Mouse (Mus musculus): Measurements from ENCODE around the gene Ube2o.
"Not testable (repeated sequence)": the region's sequence is repeated elsewhere in the genome, so short reads cannot be mapped to it uniquely, and the experiment has no call there.

The Ube2o gene

GRCm38 (mm10) chr11:116499018-116499417 is 82.2 kb downstream of the Ube2o start:
- TF ChIP-seq CTCF (conservative IDR thresholded peaks at IDR 0.05; ENCODE audit: low read length) = no peak
- TF ChIP-seq NANOG (IDR thresholded peaks at IDR 0.05; ENCODE audit: borderline replicate concordance, low read length) = no peak
- TF ChIP-seq POU5F1 (IDR thresholded peaks at IDR 0.05; ENCODE audit: borderline replicate concordance, low read length) = no peak
- Histone ChIP-seq H3K4me3 (replicated peaks; ENCODE audit: low read length) (peak overlapping the region; percentile 66), H3K9me3 (ENCODE audit: low read length) (no peaks in the 10 kb centered on the region), H3K36me3 (ENCODE audit: insufficient read depth, low read length) (no peaks in the 10 kb centered on the region), H3K27me3 (ENCODE audit: insufficient read depth, low read length) (no peaks in the 10 kb centered on the region), H3K4me1 (replicated peaks; ENCODE audit: low read depth, low read length) (peaks cover 33% of the 10 kb centered on the region)

GRCm38 (mm10) chr11:116498596-116498995 is 82.7 kb downstream of the Ube2o start:
- TF ChIP-seq NANOG (IDR thresholded peaks at IDR 0.05; ENCODE audit: borderline replicate concordance, low read length) (no peak), CTCF (conservative IDR thresholded peaks at IDR 0.05; ENCODE audit: low read length) (no peak), POU5F1 (IDR thresholded peaks at IDR 0.05; ENCODE audit: borderline replicate concordance, low read length) (no peak)
- H3K4me3 ChIP-seq (replicated peaks; ENCODE audit: low read length) = peak overlapping the region; percentile 66
- no peaks in the 10 kb centered on the region for H3K27me3 ChIP-seq (ENCODE audit: insufficient read depth, low read length)
- no peaks in the 10 kb centered on the region for H3K9me3 ChIP-seq (ENCODE audit: low read length)
- H3K4me1 ChIP-seq (replicated peaks; ENCODE audit: low read depth, low read length) = peaks cover 37% of the 10 kb centered on the region
- no peaks in the 10 kb centered on the region for H3K36me3 ChIP-seq (ENCODE audit: insufficient read depth, low read length)

DNA sequence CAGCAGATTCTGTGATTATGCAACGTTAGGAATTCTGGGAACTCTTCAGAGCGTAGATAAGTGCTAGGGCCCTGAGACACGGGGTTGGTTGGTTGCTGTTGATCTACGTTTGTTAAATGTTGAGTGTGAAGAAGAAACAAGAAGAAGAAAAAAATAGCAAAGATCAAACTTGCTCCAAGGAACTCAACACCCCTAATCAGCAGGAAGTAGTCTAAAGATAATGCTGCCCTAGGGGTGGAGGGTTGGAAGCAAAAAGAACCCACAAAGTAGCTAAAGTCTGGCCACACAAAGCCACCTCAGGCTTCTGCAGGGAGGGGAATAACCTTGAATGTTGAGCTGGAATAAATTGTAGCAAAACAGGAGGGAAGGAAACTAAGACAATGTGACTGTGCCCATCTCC is 83.9 kb downstream of the Ube2o start:
- Histone ChIP-seq H3K27me3 (ENCODE audit: insufficient read depth, low read length) (no peaks in the 10 kb centered on the region), H3K4me3 (replicated peaks; ENCODE audit: low read length) (no peak overlapping the region), H3K36me3 (ENCODE audit: insufficient read depth, low read length) (no peaks in the 10 kb centered on the region), H3K4me1 (replicated peaks; ENCODE audit: low read depth, low read length) (peaks cover 41% of the 10 kb centered on the region), H3K9me3 (ENCODE audit: low read length) (no peaks in the 10 kb centered on the region)
- TF ChIP-seq NANOG (IDR thresholded peaks at IDR 0.05; ENCODE audit: borderline replicate concordance, low read length) (no peak), POU5F1 (IDR thresholded peaks at IDR 0.05; ENCODE audit: borderline replicate concordance, low read length) (no peak)

GRCm38 (mm10) chr11:116494474-116495174 is 86.6 kb downstream of the Ube2o start:
- Histone ChIP-seq H3K36me3 (ENCODE audit: insufficient read depth, low read length) (no peaks in the 10 kb centered on the region), H3K4me3 (replicated peaks; ENCODE audit: low read length) (no peak overlapping the region), H3K9me3 (ENCODE audit: low read length) (no peaks in the 10 kb centered on the region), H3K27me3 (ENCODE audit: insufficient read depth, low read length) (no peaks in the 10 kb centered on the region), H3K4me1 (replicated peaks; ENCODE audit: low read depth, low read length) (peaks cover 44% of the 10 kb centered on the region)
- TF ChIP-seq CTCF (conservative IDR thresholded peaks at IDR 0.05; ENCODE audit: low read length) (no peak), POU5F1 (IDR thresholded peaks at IDR 0.05; ENCODE audit: borderline replicate concordance, low read length) (no peak), NANOG (IDR thresholded peaks at IDR 0.05; ENCODE audit: borderline replicate concordance, low read length) (no peak)

GRCm38 (mm10) chr11:116493795-116494252 is 87.4 kb downstream of the Ube2o start, which contains the start of gene Prpsap1:
Gene Prpsap1 (minus strand): TSS chr11:116494202.
- Histone ChIP-seq H3K36me3 (ENCODE audit: insufficient read depth, low read length) (no peaks in the 10 kb centered on the region), H3K4me3 (replicated peaks; ENCODE audit: low read length) (no peak within 1 kb of the TSS), H3K4me1 (replicated peaks; ENCODE audit: low read depth, low read length) (peaks cover 50% of the 10 kb centered on the region), H3K9me3 (ENCODE audit: low read length) (no peaks in the 10 kb centered on the region), H3K27me3 (ENCODE audit: insufficient read depth, low read length) (no peaks in the 10 kb centered on the region)
- TF ChIP-seq NANOG (IDR thresholded peaks at IDR 0.05; ENCODE audit: borderline replicate concordance, low read length) (no peak), CTCF (conservative IDR thresholded peaks at IDR 0.05; ENCODE audit: low read length) (peak; percentile 92)

DNA sequence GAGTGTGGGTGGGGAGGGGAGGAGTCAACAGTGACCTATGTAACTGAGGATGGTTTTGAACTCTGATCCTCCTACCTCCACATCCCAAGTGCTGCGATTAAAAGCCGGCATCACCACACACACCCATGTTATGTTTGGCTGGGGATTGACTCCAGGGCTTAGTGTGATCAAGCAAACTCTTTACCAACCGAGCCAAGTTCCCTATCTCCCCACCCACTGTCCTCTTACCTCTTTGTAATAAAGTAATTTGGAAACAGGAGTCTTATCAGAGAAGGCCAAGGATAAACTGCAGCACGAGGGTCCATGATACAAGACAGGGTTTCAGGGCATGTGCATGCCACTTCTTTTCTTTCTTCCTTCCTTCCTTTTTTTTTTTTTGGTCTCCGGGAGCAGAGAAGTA is 88.1 kb downstream of the Ube2o start:
- H3K27me3 ChIP-seq (ENCODE audit: insufficient read depth, low read length) = no peaks in the 10 kb centered on the region
- TF ChIP-seq POU5F1 (IDR thresholded peaks at IDR 0.05; ENCODE audit: borderline replicate concordance, low read length) = no peak
- no peak for TF ChIP-seq NANOG (IDR thresholded peaks at IDR 0.05; ENCODE audit: borderline replicate concordance, low read length)
- no peak for TF ChIP-seq CTCF (conservative IDR thresholded peaks at IDR 0.05; ENCODE audit: low read length)
- H3K36me3 ChIP-seq (ENCODE audit: insufficient read depth, low read length) = no peaks in the 10 kb centered on the region; the same call in 1 of the 2 replicates

GRCm38 (mm10) chr11:116492507-116492906 is 88.7 kb downstream of the Ube2o start:
- not testable (repeated sequence) for H3K36me3 ChIP-seq (ENCODE audit: insufficient read depth, low read length); H3K9me3 ChIP-seq (ENCODE audit: low read length); H3K27me3 ChIP-seq (ENCODE audit: insufficient read depth, low read length); H3K4me3 ChIP-seq (replicated peaks; ENCODE audit: low read length)
- H3K4me1 ChIP-seq (replicated peaks; ENCODE audit: low read depth, low read length) = peaks cover 52% of the 10 kb centered on the region

More for the DNA sequence above, 88.1 kb downstream of the Ube2o start:
- H3K9me3 ChIP-seq (ENCODE audit: low read length) = no peaks in the 10 kb centered on the region
- no peak overlapping the region for H3K4me3 ChIP-seq (replicated peaks; ENCODE audit: low read length)
- peaks cover 45% of the 10 kb centered on the region for H3K4me1 ChIP-seq (replicated peaks; ENCODE audit: low read depth, low read length)

- no peaks in the 10 kb centered on the region for H3K9me3 ChIP-seq (ENCODE audit: low read length)
- peaks cover 64% of the 10 kb centered on the region for H3K4me1 ChIP-seq (replicated peaks; ENCODE audit: low read depth, low read length)
- no peak for TF ChIP-seq POU5F1 (IDR thresholded peaks at IDR 0.05; ENCODE audit: borderline replicate concordance, low read length)
- no peak for TF ChIP-seq NANOG (IDR thresholded peaks at IDR 0.05; ENCODE audit: borderline replicate concordance, low read length)
- TF ChIP-seq CTCF (conservative IDR thresholded peaks at IDR 0.05; ENCODE audit: low read length) = no peak
- H3K36me3 ChIP-seq (ENCODE audit: insufficient read depth, low read length) = peaks cover 19% of the 10 kb centered on the region
- H3K4me3 ChIP-seq (replicated peaks; ENCODE audit: low read length) = no peak overlapping the region; the same call in 1 of the 2 replicates
- no peaks in the 10 kb centered on the region for H3K27me3 ChIP-seq (ENCODE audit: insufficient read depth, low read length)
Measured at GRCm38 (mm10) chr11:116491338-116491737, 89.9 kb downstream of the Ube2o start.

All from E14TG2a.4 (cell line).